Mouse (Mus musculus): Measurements from ENCODE around the gene Tmem117.

Gene Tmem117

DNA sequence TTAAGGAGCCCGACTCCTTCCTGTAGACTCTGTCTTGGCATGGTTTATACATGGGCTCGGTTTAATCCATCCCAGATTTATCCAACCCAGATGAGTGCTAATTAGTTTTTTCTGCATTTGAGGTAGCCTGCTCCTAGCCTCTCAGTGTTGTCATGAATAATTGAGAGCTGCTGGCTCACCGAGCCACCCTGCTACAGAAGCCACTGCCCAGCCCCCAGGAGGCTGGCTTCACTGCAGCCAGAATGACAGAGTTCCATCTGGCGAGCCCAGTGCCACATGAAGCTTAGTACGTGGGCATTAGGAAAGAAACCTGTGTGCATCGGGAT, 30.0 kb downstream of the Tmem117 start:
- TF ChIP-seq GATA4 (IDR thresholded peaks at IDR 0.05; ENCODE audit: insufficient replicate concordance, low read length) = no peak

DNA sequence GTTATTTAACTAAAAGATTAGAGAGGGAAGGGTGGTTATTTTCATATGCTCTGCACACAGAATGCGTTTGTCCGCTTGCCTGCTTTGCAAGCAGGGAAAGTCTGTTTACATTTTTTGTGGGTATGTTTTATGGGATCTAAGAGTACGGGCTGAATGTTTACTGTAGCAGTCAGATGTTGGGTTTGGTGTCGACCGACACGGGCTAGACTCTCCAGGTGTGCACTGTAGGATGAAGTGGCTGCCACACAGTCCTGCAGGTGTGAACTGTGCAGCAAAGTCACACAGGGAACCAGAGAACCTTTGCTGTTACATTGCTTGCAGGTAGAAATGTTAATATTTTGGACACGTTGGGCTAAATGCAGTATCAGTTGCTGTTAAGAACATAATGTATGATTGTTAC, 31.9 kb downstream of the Tmem117 start:
- TF ChIP-seq GATA4 (IDR thresholded peaks at IDR 0.05; ENCODE audit: insufficient replicate concordance, low read length) = no peak

DNA sequence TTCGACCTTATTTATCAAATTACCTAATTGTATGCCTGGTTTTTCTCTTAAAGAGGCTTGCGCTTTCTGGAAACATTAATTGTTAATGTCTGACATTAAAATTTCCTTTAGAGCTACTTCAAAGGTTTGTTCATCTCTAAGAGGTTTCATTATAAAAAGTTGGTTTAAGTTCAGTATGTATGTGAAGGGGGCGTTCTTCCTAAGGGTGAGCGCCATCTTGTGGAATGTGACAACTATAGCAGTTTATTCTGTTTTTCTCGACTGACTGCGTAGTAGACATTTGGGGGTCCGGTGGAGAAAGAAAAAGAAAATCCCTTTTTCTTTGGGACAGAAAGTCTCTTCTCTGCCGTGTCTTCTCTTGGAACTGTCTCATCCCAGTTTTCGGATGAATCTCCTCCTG, 32.4 kb downstream of the Tmem117 start:
- no peak for TF ChIP-seq GATA4 (IDR thresholded peaks at IDR 0.05; ENCODE audit: insufficient replicate concordance, low read length)

DNA sequence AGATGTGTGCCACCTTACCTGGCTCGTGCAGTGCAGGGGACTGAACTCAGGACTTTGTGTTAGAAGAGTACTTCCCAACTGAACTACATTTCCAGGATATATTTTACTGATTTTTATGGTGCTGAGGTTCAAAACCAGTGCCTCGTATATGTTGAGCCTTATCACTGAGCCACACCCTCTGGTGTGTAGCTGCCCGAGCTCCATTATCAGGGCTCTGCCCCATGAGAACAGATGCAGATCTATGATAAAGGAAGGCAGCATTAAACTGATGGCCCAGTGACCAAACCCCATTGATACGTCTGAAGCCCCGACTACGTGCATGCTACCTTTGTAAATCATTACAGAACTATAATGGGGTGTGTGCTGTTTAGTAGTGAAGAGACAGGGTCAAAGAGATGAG, 35.6 kb downstream of the Tmem117 start:
- no peak for TF ChIP-seq GATA4 (IDR thresholded peaks at IDR 0.05; ENCODE audit: insufficient replicate concordance, low read length)

DNA sequence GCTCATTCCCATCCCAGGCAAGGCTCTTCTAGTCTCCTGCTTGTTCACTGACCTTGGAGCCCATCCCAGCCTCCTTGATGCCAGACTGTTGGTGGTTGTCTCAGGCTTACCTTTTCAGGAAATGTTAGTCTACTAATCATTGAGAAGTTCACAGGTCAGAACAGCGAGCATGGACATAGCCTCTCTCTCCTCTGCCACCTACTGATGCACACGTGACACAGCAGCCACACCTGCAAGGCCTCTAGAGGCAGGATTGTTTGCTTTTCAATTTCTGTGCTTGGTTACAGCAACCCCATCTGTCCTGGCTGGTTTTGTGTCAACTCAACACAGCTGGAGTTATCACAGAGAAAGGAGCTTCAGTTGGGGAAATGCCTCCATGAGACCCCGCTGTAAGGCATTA, 52.1 kb downstream of the Tmem117 start:
- TF ChIP-seq GATA4 (IDR thresholded peaks at IDR 0.05; ENCODE audit: insufficient replicate concordance, low read length) = no peak

DNA sequence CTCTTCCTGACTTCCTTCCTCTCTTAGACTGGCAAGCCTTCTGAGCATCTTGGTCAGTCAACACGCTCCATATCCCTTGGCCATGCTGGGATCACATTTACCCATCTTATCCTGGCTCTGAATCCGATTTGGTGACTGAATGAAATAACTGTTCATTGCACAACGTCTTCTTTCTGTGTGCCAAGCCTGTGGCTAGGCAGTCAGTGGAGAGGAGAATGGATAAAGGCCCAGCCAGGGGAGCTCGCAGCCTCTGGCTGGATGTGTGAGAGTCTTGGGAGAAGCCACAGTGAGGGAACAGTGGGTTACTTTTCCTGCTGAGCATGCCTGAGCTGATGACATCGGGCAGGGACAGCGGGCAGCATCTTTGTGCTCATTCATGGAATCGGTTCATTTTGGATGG, 55.2 kb downstream of the Tmem117 start:
- no peak for TF ChIP-seq GATA4 (IDR thresholded peaks at IDR 0.05; ENCODE audit: insufficient replicate concordance, low read length)

DNA sequence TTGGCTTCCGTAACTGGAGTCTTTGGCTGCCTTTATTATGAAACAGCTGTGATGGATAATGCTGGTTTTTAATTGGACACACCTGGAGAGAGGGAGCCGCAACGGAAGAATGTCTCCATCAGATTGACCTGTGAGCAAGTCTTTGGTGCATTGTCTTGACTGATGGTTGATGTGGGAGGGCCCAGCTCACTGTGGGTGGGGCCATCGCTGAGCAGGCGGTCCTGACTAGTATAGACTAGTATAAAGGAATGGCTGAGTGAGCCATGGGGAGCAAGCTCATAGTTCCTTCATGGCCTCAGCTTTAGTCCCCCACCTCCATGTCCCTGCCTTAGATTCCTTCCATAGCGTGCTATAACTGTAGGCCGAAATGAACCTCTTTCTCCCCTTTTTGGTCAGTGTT, 58.1 kb downstream of the Tmem117 start:
- no peak for TF ChIP-seq GATA4 (IDR thresholded peaks at IDR 0.05; ENCODE audit: insufficient replicate concordance, low read length)

DNA sequence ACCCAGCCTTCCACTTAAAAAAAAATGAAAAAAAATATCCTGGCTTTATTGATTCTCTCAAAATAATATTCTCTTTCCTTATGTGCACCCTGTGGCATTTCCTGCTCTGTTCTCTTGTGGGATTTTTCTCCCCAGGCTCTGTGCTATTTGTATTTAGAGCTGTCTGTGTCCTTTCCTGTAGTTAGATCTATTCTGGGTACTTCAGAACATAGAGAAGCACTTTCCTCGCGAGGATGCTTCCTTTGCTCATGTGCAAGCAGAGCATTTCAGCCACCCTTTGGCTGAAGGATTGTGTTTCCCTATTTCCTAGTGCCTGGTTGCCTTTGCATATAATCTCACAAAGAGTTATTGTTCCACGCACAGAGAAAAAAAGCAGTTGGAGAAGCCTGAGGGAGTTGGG, 58.6 kb downstream of the Tmem117 start:
- TF ChIP-seq GATA4 (IDR thresholded peaks at IDR 0.05; ENCODE audit: insufficient replicate concordance, low read length) = no peak

DNA sequence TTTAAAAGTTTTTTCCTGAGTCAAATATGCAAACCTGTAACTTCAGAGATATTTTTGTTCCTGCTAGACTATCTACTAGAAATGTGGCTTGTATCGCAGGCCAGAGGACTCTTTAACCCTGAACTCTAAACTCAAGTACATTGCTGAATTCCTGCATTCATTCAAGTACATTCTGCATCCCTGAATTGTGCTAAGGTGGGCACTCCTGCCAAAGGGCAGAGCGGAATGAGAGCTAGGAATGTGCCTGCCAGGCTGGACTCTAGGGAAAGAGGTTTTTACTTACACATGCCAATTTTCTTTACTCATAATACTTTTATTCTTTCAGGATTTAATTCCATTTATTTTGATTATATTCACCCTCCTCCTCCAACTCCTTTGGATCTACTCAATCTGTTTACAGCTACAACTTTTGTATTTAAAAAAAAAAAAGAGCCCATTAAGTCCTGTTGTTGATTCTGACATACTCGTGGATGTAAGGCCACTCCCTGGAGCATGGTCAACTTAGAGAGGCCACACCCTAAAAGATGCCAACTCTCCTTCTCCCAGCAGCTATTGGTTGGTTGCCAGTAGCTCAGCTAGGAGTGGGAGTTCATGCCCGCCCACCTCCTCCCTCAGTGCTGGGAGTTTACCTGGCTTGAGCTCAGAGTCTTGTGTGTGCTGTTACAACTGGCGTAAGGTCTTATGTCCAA, 60.3 kb downstream of the Tmem117 start:
- no peak for TF ChIP-seq GATA4 (IDR thresholded peaks at IDR 0.05; ENCODE audit: insufficient replicate concordance, low read length)

DNA sequence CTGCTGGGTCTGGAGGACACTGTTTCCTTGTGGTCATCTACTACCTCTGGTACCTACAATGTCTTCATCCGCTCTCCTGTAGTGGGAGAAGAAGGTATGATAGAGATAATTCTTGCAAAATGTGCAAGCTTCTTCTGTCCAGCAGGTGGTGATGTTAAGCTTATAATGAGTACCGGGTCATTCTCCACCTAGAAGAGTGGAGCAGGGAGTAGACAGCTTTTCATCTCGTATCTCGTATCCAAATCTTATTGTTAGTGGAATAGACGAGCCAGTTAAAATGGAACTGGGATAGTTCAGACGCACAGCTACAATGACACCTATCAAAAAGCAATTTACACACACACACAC, 60.8 kb downstream of the Tmem117 start:
- TF ChIP-seq GATA4 (IDR thresholded peaks at IDR 0.05; ENCODE audit: insufficient replicate concordance, low read length) = no peak

DNA sequence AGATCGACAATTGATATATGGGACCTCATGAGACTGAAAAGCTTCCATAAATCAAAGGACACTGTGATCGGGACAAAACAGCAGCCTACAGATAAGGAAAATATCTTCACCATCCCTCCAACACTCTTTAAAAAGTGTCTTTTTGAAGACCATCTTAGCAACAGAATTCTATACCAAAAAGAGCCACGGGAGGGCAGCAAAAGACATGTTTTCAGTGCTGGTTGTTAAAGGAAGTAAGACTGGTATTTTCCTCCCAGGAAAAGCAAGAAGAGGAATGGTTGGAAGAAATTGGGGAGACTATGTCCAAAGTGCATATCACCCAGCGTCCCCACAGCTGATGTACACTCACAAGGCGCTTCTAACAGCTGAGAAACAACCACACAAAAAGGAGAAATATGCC, 93.7 kb downstream of the Tmem117 start:
- TF ChIP-seq GATA4 (IDR thresholded peaks at IDR 0.05; ENCODE audit: insufficient replicate concordance, low read length) = no peak

DNA sequence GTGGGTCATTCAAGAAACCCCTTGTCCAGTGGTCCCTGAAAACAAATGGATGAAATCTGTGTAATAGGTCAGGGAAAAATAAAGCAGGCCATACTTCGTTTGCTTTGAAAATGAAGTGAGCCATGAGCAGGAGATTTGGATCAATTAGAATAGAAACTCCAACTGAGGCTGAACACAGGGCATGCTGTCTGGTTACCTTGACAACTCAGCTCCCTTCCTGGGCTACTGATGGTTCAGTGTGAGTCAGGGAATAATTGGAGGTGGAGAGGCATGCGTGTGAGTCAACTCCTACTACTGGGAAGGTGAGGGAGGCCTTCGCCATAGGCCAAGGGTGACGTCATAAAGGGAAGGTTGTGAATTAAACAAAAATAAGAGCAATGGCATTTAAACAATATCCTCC, 103.1 kb downstream of the Tmem117 start:
- no peak for TF ChIP-seq GATA4 (IDR thresholded peaks at IDR 0.05; ENCODE audit: insufficient replicate concordance, low read length)

DNA sequence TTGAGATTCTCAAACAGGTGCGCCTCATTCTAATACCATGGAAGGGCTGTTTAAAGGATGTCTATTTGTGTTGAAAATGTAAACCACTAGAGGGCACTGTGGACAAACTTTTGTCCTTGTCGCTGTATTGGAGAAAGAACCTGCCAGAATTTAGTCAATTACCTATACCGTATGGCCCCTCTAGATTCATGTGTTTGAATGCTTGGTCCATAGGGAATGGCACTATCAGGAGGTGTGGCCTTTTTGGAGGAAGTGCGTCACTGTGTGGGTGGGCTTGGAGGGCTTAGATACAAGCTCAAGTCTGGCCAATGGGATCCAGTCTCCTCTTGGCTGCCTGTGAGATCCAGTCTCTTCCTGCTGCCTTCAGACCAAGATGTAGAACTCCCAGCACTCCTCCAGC, 140.2 kb downstream of the Tmem117 start:
- no peak for TF ChIP-seq GATA4 (IDR thresholded peaks at IDR 0.05; ENCODE audit: insufficient replicate concordance, low read length)

DNA sequence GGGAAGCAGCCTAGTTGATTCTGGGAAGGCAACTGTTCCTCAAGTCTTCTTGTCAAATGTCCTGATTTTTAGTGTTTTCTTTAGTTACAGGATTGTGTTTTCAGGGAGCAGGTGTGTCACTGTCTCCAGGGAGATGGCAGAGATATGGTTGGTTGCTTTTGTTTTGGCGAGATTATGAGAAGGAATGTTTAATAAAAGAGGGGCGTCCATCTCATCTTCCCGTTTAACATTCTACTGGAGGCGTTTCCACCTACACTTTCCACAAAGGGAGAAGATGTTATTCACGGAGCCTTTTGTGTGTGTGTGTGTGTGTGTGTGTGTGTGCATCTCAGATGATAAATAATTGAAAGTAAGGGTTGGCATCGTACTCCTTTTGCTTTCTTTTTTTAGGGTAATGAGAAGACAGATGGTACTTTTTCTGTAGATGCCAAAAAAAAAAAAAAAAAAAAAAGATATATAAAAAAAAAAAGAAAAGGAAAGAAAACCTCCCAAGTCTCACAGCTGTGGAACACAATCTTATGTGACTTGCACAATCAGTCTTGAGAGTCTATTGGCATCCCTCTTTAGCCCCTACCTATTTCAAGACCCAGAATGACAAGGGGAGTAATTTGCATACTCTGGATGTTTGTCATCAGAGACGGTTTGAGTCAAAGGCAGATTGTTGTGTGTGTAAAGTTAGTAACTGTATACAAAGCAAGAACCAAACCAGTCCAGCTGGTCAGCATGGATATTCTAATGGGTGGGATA, 142.0 kb downstream of the Tmem117 start:
- TF ChIP-seq GATA4 (IDR thresholded peaks at IDR 0.05; ENCODE audit: insufficient replicate concordance, low read length) = no peak

DNA sequence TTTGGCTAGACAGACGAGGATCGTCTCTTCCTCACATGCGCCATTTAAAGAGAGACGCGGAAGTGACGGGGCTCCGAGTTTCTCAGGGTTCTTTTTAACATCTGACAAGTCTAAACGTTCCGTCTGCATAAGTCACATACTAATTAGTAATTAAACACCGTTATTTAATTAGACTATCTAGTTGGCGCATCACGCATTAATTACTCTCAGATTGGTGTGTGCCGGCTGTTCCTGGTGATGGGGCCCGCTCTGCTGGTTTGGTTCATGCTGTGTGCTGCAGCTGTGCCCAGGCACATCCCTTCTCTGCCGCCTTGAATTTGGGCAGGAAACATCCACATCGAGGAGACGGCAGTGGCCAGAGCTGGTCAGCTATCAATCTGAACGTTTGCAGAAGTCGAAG, 142.7 kb downstream of the Tmem117 start:
- TF ChIP-seq GATA4 (IDR thresholded peaks at IDR 0.05; ENCODE audit: insufficient replicate concordance, low read length) = no peak

DNA sequence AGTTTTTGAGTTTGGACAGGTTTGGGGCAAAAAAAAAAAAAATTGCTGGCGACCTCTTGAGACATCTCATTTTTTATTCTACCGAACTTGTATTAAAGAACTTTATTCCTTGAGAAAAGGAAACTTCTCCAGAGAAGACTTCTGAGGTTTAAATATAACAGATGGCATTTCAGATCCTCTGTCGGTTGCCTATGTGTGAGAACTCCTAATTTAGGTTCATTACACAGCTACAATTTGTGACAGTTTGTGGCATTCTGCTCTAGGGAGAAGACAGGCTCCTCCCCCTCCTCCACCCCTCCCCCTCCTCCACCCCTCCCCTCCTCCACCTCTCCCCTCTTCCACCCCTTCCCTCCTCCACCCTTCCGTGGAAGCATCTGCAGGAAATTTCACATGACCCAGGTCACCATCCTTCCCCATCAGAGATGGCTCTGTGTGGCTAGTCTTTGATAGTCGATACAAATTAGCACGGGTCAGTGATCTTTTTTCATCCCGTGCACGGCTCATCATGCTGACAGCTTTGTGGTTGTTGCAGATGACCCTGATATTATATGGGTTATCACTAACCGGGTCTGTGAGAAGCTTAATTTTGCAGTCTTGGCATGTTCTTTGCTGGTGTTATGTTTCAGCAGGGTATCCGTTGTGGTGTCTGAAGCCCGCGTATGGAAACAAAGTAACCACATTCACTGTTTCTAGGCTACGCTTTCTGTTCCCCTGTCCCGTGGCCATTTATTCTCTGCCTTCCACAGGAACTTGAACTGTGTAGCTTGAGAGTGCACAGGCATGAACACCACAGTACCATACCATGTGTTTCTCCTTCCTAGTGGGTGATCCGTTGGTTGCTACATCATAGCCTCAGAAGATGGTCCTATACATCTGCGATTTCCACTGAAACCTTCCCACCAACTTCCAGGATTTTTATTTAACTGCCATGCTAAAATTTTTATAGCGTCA, 147.4 kb downstream of the Tmem117 start:
- no peak for TF ChIP-seq GATA4 (IDR thresholded peaks at IDR 0.05; ENCODE audit: insufficient replicate concordance, low read length)
